Mouse (Mus musculus): ENCODE data around the gene Olfr624. TPM values are rescaled to one million over a fixed set of nuclear protein-coding genes. Genes with fewer than 3 reads are reported as not detected.

Olfr624 gene
- polyA plus RNA-seq (2015; fragmentation: Nextera tagmentation; extraction: Ambion mirVana), result 0.05 TPM in 1 of 2 replicates, not detected in the other

GRCm38 (mm10) chr7:103671091-103671490 lies at the start of gene Olfr624:
Olfr624 (minus strand) TSS chr7:103671191.

GRCm38 (mm10) chr7:103714371-103714770 lies 43.4 kb upstream of the Olfr624 start, which contains the start of gene Olfr243:
Olfr243 (plus strand) TSS chr7:103714671.

GRCm38 (mm10) chr7:103682420-103682819 lies 11.4 kb upstream of the Olfr624 start, which contains the start of gene Olfr625-ps1:
Olfr625-ps1 (plus strand) TSS chr7:103682720.

DNA sequence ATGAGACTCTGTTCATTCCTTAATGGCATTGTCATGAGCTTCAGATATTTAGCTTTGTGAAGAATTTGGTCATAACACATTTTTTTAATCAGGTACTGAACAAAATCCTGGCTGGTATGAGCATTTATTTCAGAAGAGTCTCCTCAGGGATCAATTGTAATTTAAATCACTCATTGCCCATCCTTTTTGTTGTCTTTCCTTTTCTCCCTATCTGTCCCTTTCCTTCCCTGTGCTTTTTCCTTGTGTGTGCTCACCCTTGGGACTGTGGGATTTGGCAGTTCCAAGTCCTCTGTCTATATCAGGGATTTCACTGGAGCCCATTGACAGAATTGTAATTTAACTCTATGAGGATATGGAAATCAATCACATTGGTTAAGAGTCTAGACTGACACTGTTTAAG lies 7.4 kb downstream of the Olfr624 start, which contains the start of gene Olfr623:
Olfr623 (minus strand) TSS at position 101 of the 400 bp plus-strand sequence.

DNA sequence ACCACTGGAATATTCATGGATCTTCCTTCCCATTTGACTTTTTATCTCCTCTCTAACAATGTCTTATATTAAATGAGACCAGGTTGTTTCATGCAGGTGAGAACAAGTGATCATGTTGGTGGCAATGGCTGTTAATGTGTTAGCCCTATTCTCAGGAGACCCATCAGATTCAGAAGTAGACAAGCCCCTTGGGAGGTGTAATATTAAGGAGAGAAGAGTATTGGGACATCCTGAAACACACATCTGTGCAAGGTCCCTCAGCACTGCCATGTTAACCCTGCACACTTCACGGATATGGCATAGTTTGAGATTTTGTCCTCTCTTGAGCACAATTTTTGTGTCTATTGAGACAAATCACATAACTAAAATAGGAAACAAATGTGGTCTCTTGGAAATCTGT lies 28.4 kb downstream of the Olfr624 start, which contains the start of gene Olfr622:
Olfr622 (minus strand) TSS at position 101 of the 400 bp plus-strand sequence.

Other genes starting within 250 kb of the Olfr624 start
- not detected in 2 replicates for gene Olfr605, start 225.8 kb downstream of the Olfr624 start, polyA plus RNA-seq (2015; fragmentation: Nextera tagmentation; extraction: Ambion mirVana)
- gene Olfr606, start 222.1 kb downstream of the Olfr624 start, polyA plus RNA-seq (2015; fragmentation: Nextera tagmentation; extraction: Ambion mirVana), result not detected in 2 replicates
- gene Olfr607, start 207.0 kb downstream of the Olfr624 start, polyA plus RNA-seq (2015; fragmentation: Nextera tagmentation; extraction: Ambion mirVana), result not detected in 2 replicates
- gene Olfr608, start 201.3 kb downstream of the Olfr624 start, polyA plus RNA-seq (2015; fragmentation: Nextera tagmentation; extraction: Ambion mirVana), result not detected in 2 replicates
- gene Olfr609, start 173.1 kb downstream of the Olfr624 start, polyA plus RNA-seq (2015; fragmentation: Nextera tagmentation; extraction: Ambion mirVana), result not detected in 2 replicates
- not detected in 2 replicates for gene Olfr610, start 159.1 kb downstream of the Olfr624 start, polyA plus RNA-seq (2015; fragmentation: Nextera tagmentation; extraction: Ambion mirVana)
- gene Olfr611, start 150.3 kb downstream of the Olfr624 start, polyA plus RNA-seq (2015; fragmentation: Nextera tagmentation; extraction: Ambion mirVana), result not detected in 2 replicates
- gene Olfr612, start 128.5 kb downstream of the Olfr624 start, polyA plus RNA-seq (2015; fragmentation: Nextera tagmentation; extraction: Ambion mirVana), result not detected in 2 replicates
- gene Olfr613, start 123.1 kb downstream of the Olfr624 start, polyA plus RNA-seq (2015; fragmentation: Nextera tagmentation; extraction: Ambion mirVana), result not detected in 2 replicates
- not detected in 2 replicates for gene Olfr615, start 115.1 kb downstream of the Olfr624 start, polyA plus RNA-seq (2015; fragmentation: Nextera tagmentation; extraction: Ambion mirVana)
- gene Olfr616, start 102.0 kb downstream of the Olfr624 start, polyA plus RNA-seq (2015; fragmentation: Nextera tagmentation; extraction: Ambion mirVana), result not detected in 2 replicates
- not detected in 2 replicates for gene Olfr617, start 98.1 kb downstream of the Olfr624 start, polyA plus RNA-seq (2015; fragmentation: Nextera tagmentation; extraction: Ambion mirVana)
- not detected in 2 replicates for gene Olfr618, start 81.1 kb downstream of the Olfr624 start, polyA plus RNA-seq (2015; fragmentation: Nextera tagmentation; extraction: Ambion mirVana)
- not detected in 2 replicates for gene Olfr619, start 70.6 kb downstream of the Olfr624 start, polyA plus RNA-seq (2015; fragmentation: Nextera tagmentation; extraction: Ambion mirVana)
- gene Olfr620, start 58.7 kb downstream of the Olfr624 start, polyA plus RNA-seq (2015; fragmentation: Nextera tagmentation; extraction: Ambion mirVana), result not detected in 2 replicates
- gene Olfr622, start 28.5 kb downstream of the Olfr624 start, polyA plus RNA-seq (2015; fragmentation: Nextera tagmentation; extraction: Ambion mirVana), result not detected in 2 replicates
- gene Olfr623, start 7.5 kb downstream of the Olfr624 start, polyA plus RNA-seq (2015; fragmentation: Nextera tagmentation; extraction: Ambion mirVana), result not detected in 2 replicates
- gene Olfr625-ps1, start 11.5 kb upstream of the Olfr624 start, polyA plus RNA-seq (2015; fragmentation: Nextera tagmentation; extraction: Ambion mirVana), result not detected in 2 replicates
- not detected in 2 replicates for gene Olfr243, start 43.5 kb upstream of the Olfr624 start, polyA plus RNA-seq (2015; fragmentation: Nextera tagmentation; extraction: Ambion mirVana)
- gene Olfr628, start 59.2 kb upstream of the Olfr624 start, polyA plus RNA-seq (2015; fragmentation: Nextera tagmentation; extraction: Ambion mirVana), result not detected in 2 replicates
- gene Olfr629, start 73.8 kb upstream of the Olfr624 start, polyA plus RNA-seq (2015; fragmentation: Nextera tagmentation; extraction: Ambion mirVana), result not detected in 2 replicates
- not detected in 2 replicates for gene Olfr630, start 86.1 kb upstream of the Olfr624 start, polyA plus RNA-seq (2015; fragmentation: Nextera tagmentation; extraction: Ambion mirVana)
- not detected in 2 replicates for gene Olfr69, start 100.4 kb upstream of the Olfr624 start, polyA plus RNA-seq (2015; fragmentation: Nextera tagmentation; extraction: Ambion mirVana)
- gene Olfr68, start 108.5 kb upstream of the Olfr624 start, polyA plus RNA-seq (2015; fragmentation: Nextera tagmentation; extraction: Ambion mirVana), result not detected in 2 replicates
- gene Olfr67, start 120.6 kb upstream of the Olfr624 start, polyA plus RNA-seq (2015; fragmentation: Nextera tagmentation; extraction: Ambion mirVana), result not detected in 2 replicates
- gene Hbb-bt, start 142.8 kb upstream of the Olfr624 start, polyA plus RNA-seq (2015; fragmentation: Nextera tagmentation; extraction: Ambion mirVana), result 1,351 and 3,387 TPM in 2 replicates
- gene Hbb-bs, start 156.9 kb upstream of the Olfr624 start, polyA plus RNA-seq (2015; fragmentation: Nextera tagmentation; extraction: Ambion mirVana), result 8,698 and 21,253 TPM in 2 replicates
- gene Hbb-bh2, start 169.3 kb upstream of the Olfr624 start, polyA plus RNA-seq (2015; fragmentation: Nextera tagmentation; extraction: Ambion mirVana), result not detected in 2 replicates
- gene Hbb-bh1, start 172.0 kb upstream of the Olfr624 start, polyA plus RNA-seq (2015; fragmentation: Nextera tagmentation; extraction: Ambion mirVana), result not detected in 2 replicates
- gene Hbb-y, start 182.0 kb upstream of the Olfr624 start, polyA plus RNA-seq (2015; fragmentation: Nextera tagmentation; extraction: Ambion mirVana), result 0.78 and 3.6 TPM in 2 replicates
- gene Olfr66, start 215.1 kb upstream of the Olfr624 start, polyA plus RNA-seq (2015; fragmentation: Nextera tagmentation; extraction: Ambion mirVana), result not detected in 2 replicates
- not detected in 2 replicates for gene Olfr64, start 223.3 kb upstream of the Olfr624 start, polyA plus RNA-seq (2015; fragmentation: Nextera tagmentation; extraction: Ambion mirVana)
- not detected in 2 replicates for gene Olfr65, start 232.3 kb upstream of the Olfr624 start, polyA plus RNA-seq (2015; fragmentation: Nextera tagmentation; extraction: Ambion mirVana)